In genomic region chr6:39557723-39558261, GRCm38 (mm10) we compare ENCODE assay signal across 7 mouse cellular contexts. TPM values are rescaled to one million over a fixed set of nuclear protein-coding genes. Genes with fewer than 3 reads are reported as not detected.
DNase-seq lines count a peak whose midpoint lies in the region; ATAC-seq and TF ChIP-seq lines count a peak whose summit lies in the region.

Gene Dennd2a, minus strand, starts transcription at chr6:39557867.

- no peaks in the 10 kb centered on the region for H3K27me3 ChIP-seq in intestine, embryonic 15.5 days (replicated peaks)

- no peak for TF ChIP-seq CTCF in bone marrow, adult 2 months (IDR thresholded peaks at IDR 0.05; ENCODE audit: control insufficient read depth, insufficient read depth, low read length)

- H3K4me2 ChIP-seq in intestine, embryonic 15.5 days (replicated peaks), result peak within 1 kb of the TSS; percentile 82

- H3K9me3 ChIP-seq in intestine, embryonic 15.5 days, result no peaks in the 10 kb centered on the region

- peak; percentile 86 for DNase-seq in embryo, embryonic 11.5 days (ENCODE audit: low read depth, low spot score)
- DNase-seq in gastrocnemius, postnatal 4 days (ENCODE audit: low spot score in 2 of 2), result peak; percentile 87 to 89
- DNase-seq in left cerebral cortex, postnatal 14 days (ENCODE audit: low spot score in 2 of 2), result peak; percentile 86 to 91
- DNase-seq in mesoderm, embryonic 11.5 days (ENCODE audit: low read depth, low spot score), result peak; percentile 93
- peak; percentile 38 for DNase-seq in skeletal muscle tissue, adult 2 months (ENCODE audit: low read depth, low spot score)

- peak; percentile 90 for ATAC-seq in intestine, embryonic 15.5 days

- 5% methylated on average over 50 of the region's 50 CpGs for WGBS in bone marrow, adult 2 months
- under 1% methylated on average over 47 of the region's 50 CpGs for WGBS in intestine, embryonic 15.5 days

- H3K4me1 ChIP-seq in bone marrow, adult 2 months (ENCODE audit: control insufficient read depth, insufficient read depth, low read length), result no peaks in the 10 kb centered on the region; the same call in 1 of the 2 replicates
- peaks cover 22% of the 10 kb centered on the region for H3K4me1 ChIP-seq in intestine, embryonic 15.5 days (replicated peaks)

- no peaks in the 10 kb centered on the region for H3K36me3 ChIP-seq in intestine, embryonic 15.5 days

- peak within 1 kb of the TSS; percentile 25; the same call in 1 of the 2 replicates for H3K27ac ChIP-seq in bone marrow, adult 2 months (ENCODE audit: control insufficient read depth, insufficient read depth, low read depth, low read length, poor library complexity)
- H3K27ac ChIP-seq in intestine, embryonic 15.5 days, result peak within 1 kb of the TSS; percentile 89

- no peak for TF ChIP-seq POLR2A in bone marrow, adult 2 months (IDR thresholded peaks at IDR 0.05; ENCODE audit: borderline replicate concordance, control insufficient read depth, low read depth, low read length)

- intact Hi-C loops in left cerebral cortex, postnatal 14 days (cut with DNase I), result loop anchor here (5.0 kb wide), 1 partner anchor 35 kb away; no protein-coding TSS in a partner anchor

- peak within 1 kb of the TSS; percentile 39 for H3K4me3 ChIP-seq in bone marrow, adult 2 months (replicated peaks; ENCODE audit: control insufficient read depth, low read depth, low read length)
- H3K4me3 ChIP-seq in intestine, embryonic 15.5 days (replicated peaks), result peak within 1 kb of the TSS; percentile 80

- peak within 1 kb of the TSS; percentile 87 for H3K9ac ChIP-seq in intestine, embryonic 15.5 days

RNA-seq across cellular contexts. Expression of gene Dennd2a, which starts in this region (rescaled TPM):
- polyA plus RNA-seq in bone marrow, adult 2 months (2011; ENCODE audit: insufficient read depth, insufficient read length, low replicate concordance, missing spikeins), result 1.3 and 1.9 TPM in 2 replicates
- 10 to 100 TPM; 32.5 to 34.9 TPM for total RNA-seq in gastrocnemius, postnatal 4 days (2021)
- 11.7 and 12.3 TPM in 2 replicates for polyA plus RNA-seq in intestine, embryonic 15.5 days (2015; fragmentation: Nextera tagmentation; extraction: Ambion mirVana)
- total RNA-seq in left cerebral cortex, postnatal 14 days (2021), result 10 to 100 TPM; 21.4 to 22.7 TPM

Comparison
In these comparisons a context has a peak if more than half of its experiments do, and no peak if none do; other contexts are left out.
1. Peak in every context shown above with its lines: DNase-seq, ATAC-seq, H3K4me3 ChIP-seq and H3K27ac ChIP-seq.
2. DNase-seq: peak in every context shown above with its lines; median percentile 93 in mesoderm, embryonic 11.5 days; 88 in left cerebral cortex, postnatal 14 days; 88 in gastrocnemius, postnatal 4 days; 86 in embryo, embryonic 11.5 days; 38 in skeletal muscle tissue, adult 2 months.